Mouse (Mus musculus) thymus, adult 2 months (tissue): Measurements from ENCODE around the gene Abr.

Experiments
- CTCF ChIP-seq: fragments of 200-500 bp; IDR thresholded peaks from 2 replicates; pipeline ENCODE4 v1.5.1; 2012; ENCODE audit warnings: mild to moderate bottlenecking, control low read depth, low read length, moderate library complexity, borderline replicate concordance; ENCODE audit not compliant: control insufficient read depth, poor library complexity, insufficient read depth; ENCODE audit errors: extremely low read depth
- POLR2A ChIP-seq: fragments of 200-500 bp; IDR thresholded peaks from 2 replicates; pipeline ENCODE4 v1.6.1; 2012; ENCODE audit warnings: mild to moderate bottlenecking, low read length, control low read depth, moderate library complexity; ENCODE audit not compliant: control insufficient read depth, poor library complexity, insufficient read depth; ENCODE audit errors: extremely low read depth

- no peak for TF ChIP-seq CTCF
- TF ChIP-seq POLR2A, result no peak
Measured at GRCm38 (mm10) chr11:76523356-76523755, 98.8 kb downstream of the Abr start.
